Mouse (Mus musculus) liver, postnatal 0 days (tissue): Measurements from ENCODE around the gene Wfs1.

Experiments
- CTCF ChIP-seq: sonication (generic); IDR thresholded peaks from 2 replicates; pipeline ENCODE4 v1.5.1; 2016; ENCODE audit warnings: antibody characterized with exemption, low read depth
- EP300 ChIP-seq: IDR thresholded peaks from 2 replicates; pipeline ENCODE4 v1.6.1; 2016; ENCODE audit warnings: antibody characterized with exemption, low read depth, mild to moderate bottlenecking

GRCm38 (mm10) chr5:36960501-36960900, 28.5 kb downstream of the Wfs1 start:
- no peak for TF ChIP-seq EP300
- no peak for TF ChIP-seq CTCF
